Mouse (Mus musculus): ENCODE measurements around the gene Dhx9. TPM values are rescaled to one million over a fixed set of nuclear protein-coding genes. Genes with fewer than 3 reads are reported as not detected.
"Not testable (repeated sequence)": the region's sequence is repeated elsewhere in the genome, so short reads cannot be mapped to it uniquely, and the experiment has no call there.

Dhx9 gene
- polyA plus RNA-seq, 1 experiment from 2014 or later, result 41.5 TPM

GRCm38 (mm10) chr1:153500030-153500429 is 12.6 kb upstream of the Dhx9 start:
- no peak overlapping the region for H3K4me3 ChIP-seq
- no peak for ATAC-seq (ENCODE audit: low FRiP score)

GRCm38 (mm10) chr1:153496030-153496429 is 8.6 kb upstream of the Dhx9 start:
- Histone ChIP-seq H3K4me1 (replicated peaks) (no peaks in the 10 kb centered on the region), H3K4me2 (no peak overlapping the region), H3K9me3 (no peaks in the 10 kb centered on the region), H3K9ac (no peak overlapping the region), H3K27ac (no peak overlapping the region), H3K4me3 (no peak overlapping the region), H3K27me3 (no peaks in the 10 kb centered on the region), H3K36me3 (no peaks in the 10 kb centered on the region)
- 79% methylated on average over 3 of the region's 3 CpGs for WGBS
- ATAC-seq (ENCODE audit: low FRiP score), result no peak

More at GRCm38 (mm10) chr1:153500030-153500429, 12.6 kb upstream of the Dhx9 start:
- Histone ChIP-seq H3K4me1 (replicated peaks) (no peaks in the 10 kb centered on the region), H3K9ac (no peak overlapping the region), H3K4me2 (no peak overlapping the region), H3K27ac (no peak overlapping the region), H3K27me3 (no peaks in the 10 kb centered on the region), H3K9me3 (no peaks in the 10 kb centered on the region), H3K36me3 (peaks cover 4% of the 10 kb centered on the region)
- 91% methylated on average over 9 of the region's 9 CpGs for WGBS

GRCm38 (mm10) chr1:153493931-153494330 is 6.5 kb upstream of the Dhx9 start:
- Histone ChIP-seq H3K4me2 (no peak overlapping the region), H3K4me3 (no peak overlapping the region), H3K27ac (no peak overlapping the region), H3K9ac (no peak overlapping the region), H3K9me3 (no peaks in the 10 kb centered on the region), H3K27me3 (no peaks in the 10 kb centered on the region), H3K36me3 (no peaks in the 10 kb centered on the region), H3K4me1 (replicated peaks) (no peaks in the 10 kb centered on the region)
- no peak for ATAC-seq (ENCODE audit: low FRiP score)
- WGBS, result 26% methylated on average over 6 of the region's 6 CpGs

- Histone ChIP-seq H3K4me1 (replicated peaks) (no peaks in the 10 kb centered on the region), H3K36me3 (no peaks in the 10 kb centered on the region), H3K9me3 (no peaks in the 10 kb centered on the region), H3K27ac (no peak overlapping the region), H3K9ac (no peak overlapping the region), H3K4me3 (no peak overlapping the region), H3K4me2 (no peak overlapping the region), H3K27me3 (no peaks in the 10 kb centered on the region)
- ATAC-seq (ENCODE audit: low FRiP score), result no peak
- WGBS, result 12% methylated on average over 4 of the region's 4 CpGs
Observed at GRCm38 (mm10) chr1:153493338-153493737, 5.9 kb upstream of the Dhx9 start.

GRCm38 (mm10) chr1:153491822-153492221 is 4.4 kb upstream of the Dhx9 start:
- Histone ChIP-seq H3K4me3 (no peak overlapping the region), H3K27me3 (no peaks in the 10 kb centered on the region)
- 86% methylated on average over 1 of the region's 1 CpGs for WGBS

GRCm38 (mm10) chr1:153491345-153491744 is 3.9 kb upstream of the Dhx9 start:
- Histone ChIP-seq H3K4me2 (no peak overlapping the region), H3K9ac (no peak overlapping the region), H3K27me3 (no peaks in the 10 kb centered on the region), H3K27ac (no peak overlapping the region), H3K4me3 (no peak overlapping the region), H3K4me1 (replicated peaks) (peaks cover under 1% of the 10 kb centered on the region; the same call in 1 of the 2 replicates), H3K9me3 (no peaks in the 10 kb centered on the region), H3K36me3 (no peaks in the 10 kb centered on the region)
- 94% methylated on average over 2 of the region's 2 CpGs for WGBS
- no peak for ATAC-seq (ENCODE audit: low FRiP score)

More at GRCm38 (mm10) chr1:153491822-153492221, 4.4 kb upstream of the Dhx9 start:
- no peaks in the 10 kb centered on the region for H3K36me3 ChIP-seq
- H3K27ac ChIP-seq, result no peak overlapping the region
- no peaks in the 10 kb centered on the region for H3K4me1 ChIP-seq (replicated peaks)
- H3K4me2 ChIP-seq, result no peak overlapping the region
- no peaks in the 10 kb centered on the region for H3K9me3 ChIP-seq
- no peak overlapping the region for H3K9ac ChIP-seq
- ATAC-seq (ENCODE audit: low FRiP score), result no peak

- Histone ChIP-seq H3K9me3 (no peaks in the 10 kb centered on the region), H3K9ac (no peak overlapping the region), H3K4me2 (no peak overlapping the region), H3K36me3 (no peaks in the 10 kb centered on the region), H3K27ac (no peak overlapping the region), H3K27me3 (no peaks in the 10 kb centered on the region), H3K4me1 (replicated peaks) (peaks cover 11% of the 10 kb centered on the region), H3K4me3 (no peak overlapping the region)
- ATAC-seq (ENCODE audit: low FRiP score), result no peak
- 89% methylated on average over 4 of the region's 4 CpGs for WGBS
Observed at GRCm38 (mm10) chr1:153489963-153490362, 2.5 kb upstream of the Dhx9 start.

- no peak for ATAC-seq (ENCODE audit: low FRiP score)
- Histone ChIP-seq H3K4me2 (no peak overlapping the region), H3K9me3 (no peaks in the 10 kb centered on the region), H3K36me3 (no peaks in the 10 kb centered on the region), H3K27me3 (no peaks in the 10 kb centered on the region), H3K27ac (no peak overlapping the region), H3K9ac (no peak overlapping the region), H3K4me3 (no peak overlapping the region), H3K4me1 (replicated peaks) (peaks cover 16% of the 10 kb centered on the region)
- WGBS, result 57% methylated on average over 2 of the region's 2 CpGs
Observed at GRCm38 (mm10) chr1:153489540-153489939, 2.1 kb upstream of the Dhx9 start.

GRCm38 (mm10) chr1:153489132-153489531 is 1.7 kb upstream of the Dhx9 start:
- Histone ChIP-seq H3K4me2 (no peak overlapping the region), H3K36me3 (no peaks in the 10 kb centered on the region), H3K4me3 (no peak overlapping the region), H3K27me3 (no peaks in the 10 kb centered on the region), H3K9me3 (no peaks in the 10 kb centered on the region), H3K9ac (no peak overlapping the region), H3K27ac (no peak overlapping the region), H3K4me1 (replicated peaks) (peaks cover 20% of the 10 kb centered on the region)
- WGBS, result 55% methylated on average over 7 of the region's 7 CpGs
- ATAC-seq (ENCODE audit: low FRiP score), result no peak

- peak overlapping the region; percentile 95 for H3K27ac ChIP-seq
- H3K4me2 ChIP-seq, result peak overlapping the region; percentile 88
- no peaks in the 10 kb centered on the region for H3K9me3 ChIP-seq
- no peaks in the 10 kb centered on the region for H3K27me3 ChIP-seq
- under 1% methylated on average over 64 of the region's 64 CpGs for whole genome bisulfite sequencing
- peak; percentile 87 for ATAC-seq (ENCODE audit: low FRiP score)
- H3K4me3 ChIP-seq, result peak overlapping the region; percentile 99
- H3K9ac ChIP-seq, result peak overlapping the region; percentile 99
- H3K36me3 ChIP-seq, result peaks cover 7% of the 10 kb centered on the region; the same call in 1 of the 2 replicates
- H3K4me1 ChIP-seq (replicated peaks), result peaks cover 27% of the 10 kb centered on the region
Observed at GRCm38 (mm10) chr1:153486767-153487499, 527 bp downstream of the Dhx9 start.

GRCm38 (mm10) chr1:153486120-153486519 is 1.3 kb downstream of the Dhx9 start:
- peaks cover 14% of the 10 kb centered on the region for H3K36me3 ChIP-seq
- H3K4me1 ChIP-seq (replicated peaks), result peaks cover 27% of the 10 kb centered on the region
- H3K9me3 ChIP-seq; ATAC-seq (ENCODE audit: low FRiP score); H3K27ac ChIP-seq; H3K27me3 ChIP-seq: not testable (repeated sequence)
- 15% methylated on average over 6 of the region's 6 CpGs for WGBS
- peak overlapping the region; percentile 99 for H3K4me3 ChIP-seq
- H3K4me2 ChIP-seq, result peak overlapping the region; percentile 88
- peak overlapping the region; percentile 99 for H3K9ac ChIP-seq

- Histone ChIP-seq H3K27ac (peak overlapping the region; percentile 4; the same call in 1 of the 2 replicates), H3K27me3 (no peaks in the 10 kb centered on the region), H3K4me1 (replicated peaks) (peaks cover 27% of the 10 kb centered on the region), H3K4me2 (peak overlapping the region; percentile 88), H3K36me3 (peaks cover 22% of the 10 kb centered on the region), H3K9ac (peak overlapping the region; percentile 40; the same call in 1 of the 2 replicates), H3K4me3 (peak overlapping the region; percentile 99), H3K9me3 (no peaks in the 10 kb centered on the region)
- 52% methylated on average over 2 of the region's 2 CpGs for WGBS
- no peak for ATAC-seq (ENCODE audit: low FRiP score)
Observed at GRCm38 (mm10) chr1:153485201-153485796, 2.2 kb downstream of the Dhx9 start.

- Histone ChIP-seq H3K4me2 (no peak overlapping the region), H3K4me1 (replicated peaks) (peaks cover 22% of the 10 kb centered on the region), H3K36me3 (peaks cover 55% of the 10 kb centered on the region), H3K27me3 (no peaks in the 10 kb centered on the region), H3K4me3 (no peak overlapping the region), H3K27ac (no peak overlapping the region), H3K9ac (no peak overlapping the region), H3K9me3 (no peaks in the 10 kb centered on the region)
- ATAC-seq (ENCODE audit: low FRiP score), result no peak
- 94% methylated on average over 1 of the region's 1 CpGs for WGBS
Observed at GRCm38 (mm10) chr1:153481025-153481412, 6.4 kb downstream of the Dhx9 start.

Measured in hindbrain, embryonic 13.5 days (tissue).